Mouse (Mus musculus): ENCODE measurements at regions not wholly inside any gene's neighbourhood (a gene's known extent, or its start where the extent isn't known, plus 50 kb on each side); places are given as distances from the start of the nearest gene placed in this dataset.

DNA sequence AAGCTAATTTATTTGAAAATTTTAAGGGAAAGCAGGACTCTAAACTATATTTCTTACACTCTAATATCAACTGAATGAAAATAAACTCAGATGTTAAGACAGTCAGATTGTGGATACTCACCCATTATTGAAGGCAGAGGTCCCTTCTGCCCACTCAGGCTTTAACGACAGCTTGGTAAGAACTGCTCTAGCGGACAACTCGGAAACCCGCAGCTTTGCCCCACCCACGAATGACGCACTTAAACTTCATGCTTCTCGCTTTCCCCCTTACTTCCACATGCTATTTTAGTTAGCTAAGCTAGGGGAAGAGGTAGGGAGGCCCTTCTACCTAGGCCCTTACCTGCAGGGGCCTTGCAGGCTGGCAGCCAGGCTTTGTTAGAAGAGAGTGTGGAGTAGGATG is 50.8 kb upstream of the Elmo1 start:
- TF ChIP-seq CTCF (IDR thresholded peaks at IDR 0.05; ENCODE audit: borderline replicate concordance, control insufficient read depth, extremely low read depth, insufficient read depth, low read length, poor library complexity) (no peak), POLR2A (IDR thresholded peaks at IDR 0.05; ENCODE audit: control insufficient read depth, extremely low read depth, insufficient read depth, low read length, poor library complexity) (no peak)

All from thymus, adult 2 months (tissue).